Mouse (Mus musculus) c-Kit-negative CD71-positive TER-119-positive erythroid progenitor cells, embryonic 14.5 days (primary cell): ENCODE results near the gene Tmem255a.
"Not testable (repeated sequence)": the region's sequence is repeated elsewhere in the genome, so short reads cannot be mapped to it uniquely, and the experiment has no call there.

Experiments
- DNase-seq: peaks from one replicate; pipeline ENCODE4 v3.0.0-alpha.2; 2013; ENCODE audit warnings: low read depth, low spot score

Gene Tmem255a

DNA sequence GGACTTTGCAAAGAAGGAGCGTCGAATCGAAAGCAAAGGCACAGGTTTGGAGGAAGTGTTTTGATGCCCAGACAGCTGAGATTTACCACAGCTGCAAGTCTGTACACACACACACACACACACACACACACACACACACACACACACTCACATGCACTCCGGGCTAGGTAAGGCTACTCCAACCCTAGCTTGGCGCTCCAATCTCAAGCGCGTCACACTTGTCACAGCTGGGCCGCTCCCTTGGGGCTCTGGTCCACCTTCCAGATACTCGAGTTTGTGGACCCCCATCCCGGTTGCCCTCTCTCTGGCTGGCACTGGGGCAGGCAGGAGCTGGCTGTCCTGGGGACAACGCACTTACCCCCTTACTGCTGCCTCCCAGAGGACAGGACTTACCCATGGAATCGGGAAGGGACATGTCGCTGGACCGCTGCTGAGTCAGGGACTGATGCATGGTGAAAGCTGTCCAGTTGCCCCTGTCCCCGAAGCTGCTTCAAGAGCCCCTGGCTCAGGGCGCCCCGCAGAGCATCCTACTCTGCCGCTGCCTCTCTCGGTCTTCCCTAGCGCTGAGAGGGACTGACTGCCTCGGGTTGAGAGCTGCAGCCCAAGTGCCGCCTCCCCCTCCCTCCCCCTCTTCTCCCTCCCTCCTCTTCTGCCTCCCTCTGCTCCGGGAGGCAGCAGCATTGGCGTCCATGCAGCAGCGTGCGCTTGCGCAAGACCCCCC lies at the start of gene Tmem255a:
Tmem255a (minus strand) TSS at position 589 of the 721 bp plus-strand sequence.
- no peak for DNase-seq

DNA sequence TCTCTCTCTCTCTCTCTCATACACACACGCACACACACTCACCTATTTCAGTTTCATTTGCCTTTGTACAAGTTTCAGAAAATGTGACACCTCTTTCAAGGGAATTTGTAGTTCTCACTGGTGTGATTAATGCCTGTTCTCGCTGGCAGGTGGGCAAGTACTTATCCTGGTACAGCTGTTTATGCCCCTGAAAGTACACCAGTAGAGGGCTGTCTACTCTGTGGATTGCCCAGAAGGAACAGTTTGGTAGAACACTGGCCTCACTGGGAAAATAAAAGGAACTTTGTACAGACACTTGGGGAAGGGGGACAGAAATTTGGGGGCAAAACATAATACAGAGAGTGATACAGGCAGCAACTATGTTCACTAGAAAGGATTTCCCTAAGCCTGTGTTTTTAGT lies 7.4 kb upstream of the Tmem255a start:
- DNase-seq = no peak

DNA sequence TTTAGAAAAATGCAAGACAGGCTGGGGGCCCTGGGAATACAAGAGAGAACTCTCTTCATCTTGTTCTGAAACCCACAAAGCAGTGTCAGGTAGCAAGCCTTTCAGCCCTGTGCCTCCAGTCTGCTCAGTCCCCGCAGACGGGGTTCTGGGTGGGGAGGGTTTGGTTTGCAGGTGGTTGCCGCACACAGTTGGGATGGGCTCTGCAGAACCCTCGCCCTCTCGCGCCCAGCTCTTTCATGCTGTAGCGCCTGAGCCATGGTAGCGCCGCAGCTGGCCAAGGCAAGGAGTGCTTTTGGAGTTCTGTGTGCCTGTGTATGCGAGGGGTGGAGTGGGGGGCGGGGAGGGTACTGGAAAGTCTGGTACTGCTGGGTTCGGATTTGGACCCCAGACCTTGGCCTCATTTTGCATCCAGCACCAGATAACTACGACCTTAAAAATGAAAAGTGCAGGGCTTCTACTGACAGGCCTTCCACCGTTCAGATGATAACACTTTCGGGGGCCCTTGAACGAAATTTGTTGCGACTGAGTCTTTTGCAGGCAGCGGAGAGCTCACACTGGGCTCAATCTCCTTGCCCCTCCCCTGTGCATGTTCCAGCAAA lies 1.8 kb downstream of the Tmem255a start:
- DNase-seq = no peak

- DNase-seq = no peak
Measured at GRCm38 (mm10) chrX:38249640-38250351, 2.4 kb downstream of the Tmem255a start.

- no peak for DNase-seq
Measured at GRCm38 (mm10) chrX:38247601-38248000, 4.6 kb downstream of the Tmem255a start.

- DNase-seq = no peak
Measured at GRCm38 (mm10) chrX:38247108-38247507, 5.1 kb downstream of the Tmem255a start.

- peak; percentile 0 for DNase-seq
Measured at GRCm38 (mm10) chrX:38237731-38238130, 14.5 kb downstream of the Tmem255a start.

- no peak for DNase-seq
Measured at GRCm38 (mm10) chrX:38229888-38230287, 22.4 kb downstream of the Tmem255a start.

DNA sequence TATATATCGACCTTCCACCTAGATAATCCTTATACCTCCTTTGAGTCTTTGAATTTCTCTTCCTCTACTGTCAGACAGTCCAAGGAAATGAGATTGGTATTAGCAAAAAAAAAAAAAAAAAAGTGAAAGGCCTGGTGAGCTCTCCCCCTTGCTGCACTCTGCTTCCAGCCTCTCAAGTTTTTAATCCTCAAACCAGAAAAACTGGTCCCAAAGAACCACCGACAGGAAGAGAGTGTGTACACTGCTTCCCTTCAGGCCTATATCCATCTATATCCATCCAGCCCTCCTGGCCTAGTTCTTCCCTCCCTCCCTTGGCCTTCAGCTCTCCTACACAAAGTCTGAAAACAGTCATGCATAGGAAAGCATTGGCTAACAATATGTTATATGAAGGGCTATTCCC lies 29.5 kb downstream of the Tmem255a start:
- no peak for DNase-seq

GRCm38 (mm10) chrX:38217676-38217991 lies 34.6 kb downstream of the Tmem255a start:
- DNase-seq = no peak

GRCm38 (mm10) chrX:38216986-38217675 lies 35.1 kb downstream of the Tmem255a start:
- DNase-seq = no peak

- no peak for DNase-seq
Measured at GRCm38 (mm10) chrX:38207392-38207791, 44.8 kb downstream of the Tmem255a start.

DNA sequence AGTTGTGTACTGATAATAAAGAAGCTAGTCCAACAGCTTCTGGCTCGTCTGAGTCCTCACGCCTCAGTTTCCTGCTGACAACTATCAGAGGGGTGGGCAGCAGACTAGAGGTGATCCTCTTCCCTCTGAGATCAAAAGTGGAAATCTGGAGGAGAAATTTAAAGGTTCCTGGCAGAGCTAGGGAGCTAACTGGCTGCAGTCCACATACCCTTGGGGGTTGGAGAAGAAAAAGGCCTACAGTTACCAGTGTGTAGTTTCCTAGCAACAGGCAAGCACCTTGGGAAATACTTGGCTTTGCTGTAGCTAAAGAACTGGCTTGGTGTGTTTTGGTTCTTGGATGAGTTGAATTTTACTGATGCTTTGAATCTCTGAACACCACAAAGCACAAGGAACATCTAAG lies 50.4 kb downstream of the Tmem255a start:
- no peak for DNase-seq

DNA sequence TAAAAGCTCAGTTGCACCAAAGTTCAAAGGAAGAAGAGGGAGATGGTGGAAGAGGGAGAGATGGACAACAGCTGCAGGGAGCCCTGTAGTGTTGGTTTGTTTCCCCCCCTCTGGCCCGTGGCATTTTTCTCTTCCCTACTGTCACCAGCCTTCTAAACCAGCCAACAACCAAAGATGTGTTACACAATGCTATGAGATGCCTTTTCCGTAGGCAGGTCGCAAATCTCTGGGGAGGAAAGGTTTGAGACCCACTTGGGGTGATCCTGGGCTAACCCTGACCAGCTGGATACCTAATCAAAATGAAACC lies 61.8 kb downstream of the Tmem255a start:
- no peak for DNase-seq

DNA sequence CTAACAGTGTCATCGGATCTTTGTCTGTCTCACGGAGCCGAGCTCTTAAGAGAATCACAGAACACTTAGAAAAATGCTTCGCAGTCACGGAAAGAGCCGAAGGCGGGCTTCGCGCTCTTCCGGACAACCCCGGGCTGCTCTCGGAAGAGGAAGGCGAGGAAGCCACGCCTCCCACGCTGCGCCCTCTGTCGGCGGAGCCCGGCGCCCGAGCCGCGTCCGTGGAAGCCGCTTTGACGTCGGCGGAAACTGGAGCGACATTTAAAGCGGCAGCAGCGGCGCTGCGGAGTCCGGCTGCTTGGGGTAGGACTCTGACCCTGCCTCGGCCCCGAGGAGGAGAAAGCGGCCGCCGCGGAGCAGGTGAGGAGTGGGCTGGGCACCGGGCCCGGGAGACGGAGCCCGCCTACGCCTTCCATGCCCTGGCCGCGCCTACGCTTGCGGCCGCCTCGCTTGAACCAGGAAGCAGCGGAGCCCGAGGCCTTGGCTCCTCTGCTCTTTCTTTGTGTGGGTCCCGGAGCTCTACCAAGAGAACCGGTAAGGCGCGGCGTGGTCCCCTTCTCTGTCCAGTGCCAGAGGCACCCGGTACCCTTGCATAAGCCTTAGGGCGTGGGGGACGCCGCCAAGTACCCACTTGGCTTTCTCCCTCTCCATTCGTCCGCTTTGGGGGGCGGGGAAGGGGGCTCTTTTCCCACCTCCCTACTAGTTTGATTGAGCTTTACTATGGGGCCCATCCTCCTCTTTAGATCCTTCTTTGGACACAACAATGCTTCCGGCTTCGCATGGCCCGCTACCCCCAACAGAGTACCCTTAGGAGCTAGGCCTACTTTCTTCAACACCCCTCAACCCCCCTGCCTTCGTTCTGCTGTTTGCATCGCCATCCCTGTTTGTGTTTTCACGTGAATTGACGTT lies 62.4 kb downstream of the Tmem255a start, which contains the start of gene Zbtb33:
Zbtb33 (plus strand) TSS at position 242 of the 906 bp plus-strand sequence.
- DNase-seq = peak; percentile 66

DNA sequence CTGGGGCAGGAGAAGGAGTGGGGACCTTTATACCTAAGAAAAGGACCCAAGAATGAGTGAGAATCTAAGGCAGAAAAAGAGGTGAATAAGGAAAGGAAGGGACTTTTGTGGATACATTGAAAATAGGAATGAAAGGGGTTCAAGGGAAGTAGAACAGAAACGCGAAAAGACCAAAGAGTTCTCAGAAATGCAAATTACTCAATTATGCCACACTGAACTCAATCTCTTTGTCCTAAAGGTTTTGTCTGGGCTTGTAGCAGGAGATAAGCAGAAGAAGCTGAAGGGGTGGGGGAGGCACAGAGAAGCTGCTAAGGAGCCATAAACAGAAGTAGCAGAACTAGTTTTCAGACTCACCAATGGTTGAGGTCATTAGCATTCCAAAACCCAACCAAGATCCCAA lies 66.7 kb downstream of the Tmem255a start:
- DNase-seq = no peak

DNA sequence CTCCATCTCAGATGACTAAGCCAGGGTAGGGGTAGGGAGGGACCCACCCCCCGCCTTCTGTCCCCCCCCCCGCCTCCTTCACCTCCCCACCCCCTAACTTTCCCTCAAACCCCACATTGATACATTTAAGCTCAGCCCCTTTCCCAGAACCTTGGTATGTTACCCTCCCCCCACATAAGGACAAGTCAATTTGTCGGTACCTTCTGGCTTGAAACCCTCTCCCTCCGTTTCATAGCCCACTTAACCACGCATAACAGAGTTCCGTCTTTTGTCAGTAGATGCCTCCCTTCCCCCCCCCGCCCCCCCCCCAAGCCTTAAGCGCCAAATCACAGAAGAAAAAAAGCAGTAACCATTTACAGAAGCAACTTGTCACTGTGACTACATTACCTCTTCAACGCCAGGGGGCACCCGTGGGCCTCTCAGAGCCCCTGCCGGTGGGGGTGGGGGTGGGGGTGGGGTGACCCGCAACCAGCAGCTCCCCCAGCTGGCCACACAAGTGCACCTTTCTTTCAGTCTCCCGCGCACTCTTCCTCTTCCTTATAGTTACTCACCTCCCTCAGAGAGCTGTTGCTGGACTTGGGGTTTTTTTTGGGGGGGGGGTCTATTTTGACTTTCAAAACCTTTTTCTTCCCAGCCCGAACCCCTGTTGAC lies 70.5 kb downstream of the Tmem255a start:
- no peak for DNase-seq

GRCm38 (mm10) chrX:38180656-38181607 lies 71.3 kb downstream of the Tmem255a start:
- DNase-seq = no peak

GRCm38 (mm10) chrX:38179891-38180310 lies 72.3 kb downstream of the Tmem255a start:
- not testable (repeated sequence) for DNase-seq

- no peak for DNase-seq
Measured at GRCm38 (mm10) chrX:38166592-38166991, 85.6 kb downstream of the Tmem255a start.
